Mouse (Mus musculus) stomach, postnatal 0 days (tissue): Measurements from ENCODE around the gene Slc22a18.

Experiments used
- CTCF ChIP-seq: IDR thresholded peaks from 2 replicates; pipeline ENCODE4 v1.5.1; 2016; ENCODE audit warnings: antibody characterized with exemption, low read depth, mild to moderate bottlenecking, moderate library complexity
- EP300 ChIP-seq: optimal IDR thresholded peaks from 2 replicates; pipeline ENCODE3; 2016; ENCODE audit warnings: antibody characterized with exemption

- TF ChIP-seq CTCF, result no peak
- TF ChIP-seq EP300, result no peak
Observed at GRCm38 (mm10) chr7:143474811-143475210, 1.3 kb downstream of the Slc22a18 start.
